Mouse (Mus musculus) heart, embryonic 14.5 days (tissue): Measurements from ENCODE around the gene Hoxd10. TPM values are rescaled to one million over a fixed set of nuclear protein-coding genes. Genes with fewer than 3 reads are reported as not detected.

Experiments used
- ATAC-seq: fragments of 200-750 bp; cut with Nextera tagmentation; 2 replicates; pipeline ENCODE4 v1.8.0; 2017; ENCODE audit warnings: low read depth, moderate TSS enrichment; ENCODE audit not compliant: insufficient number of reproducible peaks, insufficient read depth, low FRiP score
- H3K27ac ChIP-seq, 2 experiments: fragments of 200-500 bp in 1 of 2; fragments of 300-500 bp in 1 of 2; sonication (generic) in 1 of 2; replicated peaks in 1 of 2; 2 replicates each; pipeline ENCODE4 v1.5.1; 2012 to 2014; ENCODE audit warnings: low read depth in 2 of 2, low read length in 2 of 2, control low read depth in 1 of 2, mild to moderate bottlenecking in 1 of 2, mixed read lengths in 1 of 2; ENCODE audit not compliant: control insufficient read depth in 1 of 2, insufficient read depth in 1 of 2
- H3K27me3 ChIP-seq: fragments of 300-500 bp; sonication (generic); 2 replicates; pipeline ENCODE4 v1.6.1; 2014; ENCODE audit warnings: mild to moderate bottlenecking, low read length, control low read depth; ENCODE audit not compliant: control insufficient read depth, insufficient read depth
- H3K36me3 ChIP-seq: fragments of 300-500 bp; sonication (generic); 2 replicates; pipeline ENCODE4 v1.6.1; 2014; ENCODE audit warnings: mild to moderate bottlenecking, control low read depth, low read length, mixed read lengths; ENCODE audit not compliant: control insufficient read depth, insufficient read depth
- H3K4me1 ChIP-seq, 2 experiments: fragments of 200-500 bp in 1 of 2; fragments of 300-500 bp in 1 of 2; sonication (generic) in 1 of 2; 2 replicates each; pipeline ENCODE4 v1.6.1; 2012 to 2014; ENCODE audit warnings: low read length in 2 of 2, control low read depth in 1 of 2, mixed read lengths in 1 of 2; ENCODE audit not compliant: control insufficient read depth in 2 of 2, insufficient read depth in 2 of 2
- H3K4me2 ChIP-seq: fragments of 300-500 bp; sonication (generic); 2 replicates; pipeline ENCODE4 v1.6.1; 2014; ENCODE audit warnings: mild to moderate bottlenecking, low read length
- H3K4me3 ChIP-seq, 2 experiments: fragments of 200-500 bp in 1 of 2; fragments of 300-500 bp in 1 of 2; sonication (generic) in 1 of 2; 2 replicates each; pipeline ENCODE4 v1.5.1; 2012 to 2014; ENCODE audit warnings: low read length in 2 of 2, mild to moderate bottlenecking in 2 of 2, control low read depth in 1 of 2, low read depth in 1 of 2, moderate library complexity in 1 of 2; ENCODE audit not compliant: control insufficient read depth in 1 of 2, insufficient read depth in 1 of 2
- H3K9ac ChIP-seq: fragments of 300-500 bp; sonication (generic); 2 replicates; pipeline ENCODE4 v1.6.1; 2014; ENCODE audit warnings: mild to moderate bottlenecking, low read length
- H3K9me3 ChIP-seq: fragments of 300-500 bp; sonication (generic); 2 replicates; pipeline ENCODE4 v1.6.1; 2016; ENCODE audit warnings: low read length, control low read depth; ENCODE audit not compliant: control insufficient read depth
- WGBS: fragments of 180-500 bp; shearing (Covaris S2); extraction: QIAGEN DNeasy Blood & Tissue Kit; methylation state at CpG from one replicate; pipeline ENCODE4 v1.1.7; 2014; 5-methylcytosine and 5-hydroxymethylcytosine counted together
- polyA plus RNA-seq: library from polyadenylated mRNA; unstranded; fragments of >200 nt; fragmentation: Nextera tagmentation; extraction: Ambion mirVana; gene quantifications from 2 replicates; pipeline ENCODE4 v1.2.1, GENCODE M21; 2014

Gene Hoxd10
- polyA plus RNA-seq, 1 experiment from 2014 or later, result not detected

- no peak overlapping the region for H3K9ac ChIP-seq
- H3K36me3 ChIP-seq, result no peaks in the 10 kb centered on the region
- peaks cover 100% of the 10 kb centered on the region for H3K27me3 ChIP-seq
- peaks cover 0 to 7% of the 10 kb centered on the region in 2 experiments; a peak in 2 of 4 replicates for H3K4me1 ChIP-seq
- H3K4me2 ChIP-seq, result no peak overlapping the region
- no peak for ATAC-seq
- no peak overlapping the region for H3K27ac ChIP-seq
- H3K9me3 ChIP-seq, result no peaks in the 10 kb centered on the region
- 4% methylated on average over 1 of the region's 1 CpGs for WGBS
- H3K4me3 ChIP-seq, result no peak overlapping the region
Measured at GRCm38 (mm10) chr2:74695383-74695782, 3.7 kb downstream of the Hoxd10 start.

- Histone ChIP-seq H3K9ac (no peak overlapping the region), H3K27me3 (peaks cover 100% of the 10 kb centered on the region), H3K4me1 (peaks cover 0 to 7% of the 10 kb centered on the region in 2 experiments; a peak in 2 of 4 replicates), H3K9me3 (no peaks in the 10 kb centered on the region), H3K4me3 (no peak overlapping the region), H3K36me3 (no peaks in the 10 kb centered on the region), H3K27ac (no peak overlapping the region), H3K4me2 (no peak overlapping the region)
- no peak for ATAC-seq
- whole genome bisulfite sequencing, result 4% methylated on average over 7 of the region's 7 CpGs
Measured at GRCm38 (mm10) chr2:74695813-74696430, 4.2 kb downstream of the Hoxd10 start.

- no peak for ATAC-seq
- H3K4me2 ChIP-seq, result no peak overlapping the region
- 3% methylated on average over 34 of the region's 34 CpGs for WGBS
- H3K27ac ChIP-seq, result no peak overlapping the region
- H3K4me1 ChIP-seq, result peaks cover 0 to 7% of the 10 kb centered on the region in 2 experiments; a peak in 2 of 4 replicates
- no peak overlapping the region for H3K4me3 ChIP-seq
- no peak overlapping the region for H3K9ac ChIP-seq
- H3K27me3 ChIP-seq, result peaks cover 100% of the 10 kb centered on the region
- H3K9me3 ChIP-seq, result no peaks in the 10 kb centered on the region
- H3K36me3 ChIP-seq, result no peaks in the 10 kb centered on the region
Measured at GRCm38 (mm10) chr2:74696442-74697335, 5.0 kb downstream of the Hoxd10 start.

- no peak within 1 kb of the TSS for H3K27ac ChIP-seq
- peak within 1 kb of the TSS; percentile 31 to 42 for H3K4me3 ChIP-seq
- no peaks in the 10 kb centered on the region for H3K36me3 ChIP-seq
- H3K9ac ChIP-seq, result no peak within 1 kb of the TSS
- peak within 1 kb of the TSS; percentile 69 for H3K4me2 ChIP-seq
- under 1% methylated on average over 43 of the region's 43 CpGs for WGBS
- H3K9me3 ChIP-seq, result no peaks in the 10 kb centered on the region
- no peak; the same call in 1 of the 2 replicates for ATAC-seq
- H3K4me1 ChIP-seq, result peaks cover 0 to 7% of the 10 kb centered on the region in 2 experiments; a peak in 2 of 4 replicates
- H3K27me3 ChIP-seq, result peaks cover 99% of the 10 kb centered on the region
Measured at GRCm38 (mm10) chr2:74697567-74698121, 5.9 kb downstream of the Hoxd10 start, which contains the start of gene Hoxd9. Gene Hoxd9 (plus strand): TSS chr2:74697727.

- H3K27ac ChIP-seq, result no peak overlapping the region
- no peaks in the 10 kb centered on the region for H3K9me3 ChIP-seq
- H3K4me1 ChIP-seq, result peaks cover 0 to 7% of the 10 kb centered on the region in 2 experiments; a peak in 2 of 4 replicates
- no peak overlapping the region for H3K9ac ChIP-seq
- peaks cover 99% of the 10 kb centered on the region for H3K27me3 ChIP-seq
- no peak for ATAC-seq
- WGBS, result under 1% methylated on average over 77 of the region's 86 CpGs
- peak overlapping the region; percentile 31 to 42 for H3K4me3 ChIP-seq
- H3K36me3 ChIP-seq, result no peaks in the 10 kb centered on the region
- H3K4me2 ChIP-seq, result peak overlapping the region; percentile 69
Measured at GRCm38 (mm10) chr2:74698201-74699052, 6.7 kb downstream of the Hoxd10 start.

- no peak for ATAC-seq
- no peak overlapping the region for H3K4me2 ChIP-seq
- H3K27me3 ChIP-seq, result peaks cover 99% of the 10 kb centered on the region
- 3% methylated on average over 17 of the region's 17 CpGs for WGBS
- no peaks in the 10 kb centered on the region for H3K36me3 ChIP-seq
- no peaks in the 10 kb centered on the region for H3K9me3 ChIP-seq
- peaks cover 0 to 7% of the 10 kb centered on the region in 2 experiments; a peak in 2 of 4 replicates for H3K4me1 ChIP-seq
- H3K4me3 ChIP-seq, result no peak overlapping the region
- no peak overlapping the region for H3K27ac ChIP-seq
- no peak overlapping the region for H3K9ac ChIP-seq
Measured at GRCm38 (mm10) chr2:74699053-74699430, 7.3 kb downstream of the Hoxd10 start.
